Mouse (Mus musculus) urinary bladder, adult 18-20 months (tissue): ENCODE results near the gene Rspo4.
A peak's percentile ranks its signal among the peaks of the same experiment; 100 is the strongest.

ENCODE experiments used
- DNase-seq, 2 experiments: peaks; one replicate each; pipeline ENCODE4 v3.0.0; 2022; ENCODE audit warnings: low spot score in 2 of 2, mixed read lengths in 2 of 2

The Rspo4 gene

DNA sequence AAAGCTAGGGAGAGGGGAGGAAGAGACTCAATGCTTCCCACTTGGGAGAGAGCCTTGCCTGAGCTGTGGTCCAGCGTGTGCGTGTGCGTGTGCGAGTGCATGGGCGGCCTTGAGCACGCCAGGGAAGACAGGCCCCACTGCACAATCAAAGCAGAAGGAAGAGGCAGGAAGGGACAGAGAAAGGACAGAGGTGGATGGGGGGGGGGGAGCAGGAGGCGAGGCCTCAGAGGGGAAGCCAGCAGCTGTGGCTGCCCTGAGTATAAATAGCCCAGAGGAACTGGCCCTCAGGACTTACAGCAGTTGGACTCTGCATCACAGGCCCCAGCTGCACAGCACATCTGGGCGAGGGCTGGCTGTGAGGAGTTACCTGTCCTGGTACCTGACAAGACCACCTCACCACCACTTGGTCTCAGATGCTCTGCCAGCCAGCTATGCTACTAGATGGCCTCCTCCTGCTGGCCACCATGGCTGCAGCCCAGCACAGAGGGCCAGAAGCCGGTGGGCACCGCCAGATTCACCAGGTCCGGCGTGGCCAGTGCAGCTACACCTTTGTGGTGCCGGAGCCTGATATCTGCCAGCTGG is 68.3 kb downstream of the Rspo4 start, which contains the start of gene Angpt4:
Gene Angpt4 (plus strand): TSS at position 292 of the 582 bp plus-strand sequence.
- DNase-seq, result no peak

GRCm38 (mm10) chr2:151911751-151912150 is 69.0 kb downstream of the Rspo4 start:
- DNase-seq, result no peak

GRCm38 (mm10) chr2:151914120-151914519 is 71.4 kb downstream of the Rspo4 start:
- no peak for DNase-seq

DNA sequence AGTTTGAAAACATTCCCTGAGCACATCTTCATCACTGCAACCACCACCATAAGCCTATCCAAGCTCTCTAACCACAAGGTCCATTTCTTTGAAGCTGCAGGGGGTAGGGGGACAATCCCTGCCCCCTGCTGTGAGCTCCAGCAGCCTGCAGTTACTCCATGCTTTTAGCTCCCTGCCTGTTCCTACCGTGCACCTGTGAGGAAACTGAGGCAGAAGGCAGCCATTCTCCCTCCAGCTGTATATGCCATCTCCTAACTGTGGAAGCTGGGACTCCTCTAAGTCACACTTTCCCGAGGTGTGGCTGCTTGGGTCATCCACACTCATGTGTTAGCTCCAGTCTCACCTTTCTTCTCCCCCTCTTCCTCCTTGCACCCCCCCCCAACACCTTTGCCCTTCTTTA is 72.4 kb downstream of the Rspo4 start:
- no peak for DNase-seq

- DNase-seq, result peak in 1 of 2 experiments; percentile 54
Measured at GRCm38 (mm10) chr2:151916061-151916831, 73.5 kb downstream of the Rspo4 start.

- no peak for DNase-seq
Measured at GRCm38 (mm10) chr2:151919140-151919539, 76.4 kb downstream of the Rspo4 start.

GRCm38 (mm10) chr2:151921068-151921467 is 78.3 kb downstream of the Rspo4 start:
- DNase-seq, result no peak

DNA sequence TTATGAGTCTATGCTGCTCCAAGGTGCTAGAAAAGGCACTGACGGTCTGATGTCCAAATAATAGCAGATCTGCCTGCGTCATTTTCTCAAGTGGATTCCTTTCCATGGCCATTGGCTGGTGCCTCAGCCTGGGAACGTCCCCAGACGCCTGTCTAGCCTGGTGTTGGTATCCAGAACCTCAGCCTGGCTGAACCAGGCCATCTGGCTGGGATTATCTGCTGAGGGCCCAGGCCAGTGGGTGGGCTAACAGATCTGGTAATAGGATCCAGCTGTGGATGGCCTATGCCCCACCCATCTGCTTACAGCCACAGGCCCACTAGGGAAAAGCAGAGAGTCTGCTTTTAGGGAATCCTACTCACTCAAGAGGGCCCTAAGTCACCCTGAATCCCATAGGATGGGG is 78.9 kb downstream of the Rspo4 start:
- peak in 1 of 2 experiments; percentile 75 for DNase-seq
